Mouse (Mus musculus): ENCODE data around the gene Rab13. TPM values are rescaled to one million over a fixed set of nuclear protein-coding genes. Genes with fewer than 3 reads are reported as not detected.
"Not testable (repeated sequence)": the region's sequence is repeated elsewhere in the genome, so short reads cannot be mapped to it uniquely, and the experiment has no call there.

Gene Rab13
- total RNA-seq, 4 experiments from 2014 or later, result 28.8 to 42.4 (median 34.9) TPM

GRCm38 (mm10) chr3:90231075-90231474 lies 17.6 kb downstream of the Rab13 start:
- no peak for DNase-seq

DNA sequence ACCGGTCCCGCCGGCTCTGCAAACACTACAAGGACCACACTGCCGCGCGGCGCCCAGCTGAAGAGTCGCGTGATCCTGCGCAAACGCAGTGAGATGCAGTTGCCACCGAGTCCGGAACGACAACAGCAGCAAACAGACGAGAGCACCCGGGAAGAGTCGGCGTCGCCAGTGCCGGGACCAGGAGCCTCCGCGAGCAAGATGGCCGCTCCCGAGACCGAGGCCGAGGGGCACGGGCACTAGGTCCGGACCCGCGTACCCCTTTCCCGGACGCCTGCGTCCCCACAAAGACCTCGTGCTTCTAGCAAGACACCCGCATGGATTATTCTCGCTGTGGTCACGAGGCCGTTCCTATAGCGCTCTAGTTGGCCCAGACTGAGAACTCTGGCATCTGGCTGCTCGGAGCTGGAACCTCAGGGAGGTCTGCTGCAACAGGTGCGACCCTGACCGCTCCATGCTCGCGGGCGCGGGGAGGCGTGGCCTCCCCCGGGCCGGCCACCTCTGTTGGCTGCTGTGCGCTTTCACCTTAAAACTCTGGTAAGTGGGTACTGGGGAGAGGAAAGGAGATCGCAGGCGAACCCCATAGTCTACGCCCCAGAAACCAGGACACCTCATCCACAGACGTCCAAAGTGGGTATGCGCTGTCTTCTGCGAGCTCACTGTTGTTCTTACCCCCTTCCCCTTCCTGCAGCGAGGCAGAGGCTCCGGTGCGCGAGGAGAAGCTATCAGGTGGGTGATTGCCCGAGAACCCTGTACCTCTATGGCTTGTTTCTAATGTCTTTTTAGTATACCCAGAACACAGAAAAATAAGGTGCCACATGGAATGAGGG lies 18.2 kb downstream of the Rab13 start, which contains the start of gene Jtb:
Gene Jtb (plus strand): TSS at position 91 of the 827 bp plus-strand sequence.
- peak; percentile 94 for DNase-seq

GRCm38 (mm10) chr3:90241251-90241650 lies 27.8 kb downstream of the Rab13 start:
- DNase-seq, result no peak

DNA sequence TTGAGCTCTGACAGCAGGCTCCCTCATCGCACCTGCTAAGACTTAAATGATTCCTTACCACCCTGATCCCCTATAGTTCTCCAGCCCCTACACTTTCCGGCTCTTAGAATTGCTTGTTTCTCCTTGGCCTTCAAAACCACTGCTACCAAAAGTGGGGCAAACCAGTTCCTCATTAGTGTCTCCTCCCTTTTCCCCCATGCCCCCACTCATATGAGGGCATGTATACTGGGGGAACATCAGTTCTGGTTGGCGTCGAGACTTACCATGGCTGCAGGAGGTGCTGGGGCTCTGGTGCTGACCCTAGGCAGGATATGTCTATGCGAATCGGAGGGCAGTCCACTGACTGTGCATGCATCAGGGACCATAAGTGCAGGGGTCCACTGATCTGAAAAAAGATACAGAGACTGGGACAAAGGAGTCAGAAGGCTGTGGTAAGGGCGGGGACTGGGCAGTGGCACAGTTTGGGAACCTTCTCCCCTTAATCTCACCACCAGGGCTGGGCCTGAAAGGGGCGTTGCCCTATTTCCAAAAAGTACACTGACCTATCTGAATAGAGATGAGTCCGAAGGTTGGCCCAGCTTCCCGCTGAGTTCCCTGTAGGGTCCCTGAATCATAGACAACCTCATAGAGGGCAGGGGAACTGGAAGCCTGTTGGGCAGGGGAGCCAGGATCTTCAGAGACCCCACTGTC lies 28.3 kb downstream of the Rab13 start:
- no peak for DNase-seq

- no peak for DNase-seq
These were observed 29.7 kb downstream of the Rab13 start, which contains the start of gene Creb3l4 for GRCm38 (mm10) chr3:90242984-90243775. Creb3l4 (minus strand) TSS chr3:90243512.

DNA sequence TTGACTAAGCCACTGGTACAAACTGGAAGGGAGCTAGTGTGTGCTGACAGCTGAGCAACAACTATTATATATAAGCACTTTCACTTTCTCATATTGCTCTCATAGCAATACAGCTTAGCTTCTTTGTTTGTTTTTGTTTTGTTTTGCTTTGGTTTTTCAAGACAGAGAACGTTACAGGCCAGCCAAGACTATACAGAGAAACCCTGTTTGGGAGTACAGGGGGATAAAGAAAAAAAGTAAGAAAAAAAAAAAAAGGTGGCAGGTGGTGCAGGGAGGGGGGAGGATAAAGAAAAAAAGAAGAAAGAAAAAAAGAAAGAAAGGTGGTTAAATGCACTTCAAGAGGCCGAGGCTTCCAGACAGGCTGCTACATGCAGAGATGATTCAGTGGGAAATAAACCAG lies 31.9 kb downstream of the Rab13 start:
- DNase-seq, result no peak

GRCm38 (mm10) chr3:90247630-90247959 lies 34.1 kb downstream of the Rab13 start:
- DNase-seq, result no peak

- peak; percentile 92 for DNase-seq
These were observed 34.7 kb downstream of the Rab13 start, which contains the start of gene Slc39a1 for GRCm38 (mm10) chr3:90247960-90248745. Slc39a1 (plus strand) TSS chr3:90248172.

DNA sequence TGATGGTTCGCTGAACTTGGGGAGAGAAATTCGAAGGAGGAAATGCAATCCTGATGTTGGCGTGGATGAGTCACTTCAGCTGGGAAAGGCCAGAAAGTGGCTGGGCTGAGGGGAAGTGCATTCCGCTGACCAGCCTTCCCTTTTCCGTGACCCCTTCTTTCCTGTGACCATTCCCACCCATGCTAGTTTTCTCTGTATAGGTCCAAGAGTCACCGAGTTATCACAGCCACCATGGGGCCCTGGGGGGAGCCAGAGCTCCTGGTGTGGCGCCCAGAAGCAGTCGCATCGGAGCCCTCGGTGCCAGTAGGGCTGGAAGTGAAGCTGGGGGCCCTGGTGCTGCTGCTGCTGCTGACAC lies 35.2 kb downstream of the Rab13 start:
- DNase-seq, result peak; percentile 51

- no peak for DNase-seq
These were observed 37.3 kb downstream of the Rab13 start for GRCm38 (mm10) chr3:90250791-90251190.

DNA sequence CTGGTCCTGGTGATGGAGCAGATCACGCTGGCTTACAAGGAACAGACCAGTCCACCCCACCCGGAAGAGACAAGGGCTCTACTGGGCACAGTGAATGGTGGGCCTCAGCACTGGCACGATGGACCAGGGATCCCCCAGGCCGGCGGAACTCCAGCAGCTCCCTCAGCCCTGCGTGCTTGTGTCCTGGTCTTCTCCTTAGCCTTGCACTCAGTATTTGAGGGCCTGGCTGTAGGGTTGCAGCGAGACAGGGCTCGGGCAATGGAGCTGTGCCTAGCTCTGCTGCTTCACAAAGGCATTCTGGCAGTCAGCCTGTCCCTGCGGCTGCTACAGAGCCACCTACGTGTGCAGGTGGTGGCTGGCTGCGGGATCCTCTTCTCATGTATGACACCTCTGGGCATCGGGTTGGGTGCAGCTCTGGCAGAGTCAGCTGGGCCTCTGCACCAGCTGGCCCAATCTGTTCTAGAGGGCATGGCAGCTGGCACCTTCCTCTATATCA lies 38.3 kb downstream of the Rab13 start:
- not testable (repeated sequence) for DNase-seq

DNA sequence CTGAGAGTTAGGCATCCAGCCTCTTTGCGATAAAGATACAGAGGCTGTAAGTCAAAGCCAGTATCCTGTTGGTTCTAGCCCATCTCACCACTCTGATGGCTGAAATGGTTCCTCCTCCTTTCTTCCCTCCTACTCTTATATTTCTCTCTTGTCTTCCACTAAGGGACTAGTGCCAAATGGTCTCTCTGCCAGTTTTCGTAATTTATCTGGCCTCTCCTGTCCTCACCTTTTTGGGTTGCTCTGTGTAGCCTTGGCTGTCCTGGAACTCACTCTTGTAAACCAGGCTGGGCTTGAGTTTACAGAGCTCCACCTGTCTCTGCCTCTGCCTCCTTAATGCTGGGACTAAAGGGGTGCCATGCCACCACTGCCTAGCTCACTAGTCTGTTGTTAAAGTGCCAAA lies 39.2 kb downstream of the Rab13 start:
- DNase-seq, result not testable (repeated sequence)

DNA sequence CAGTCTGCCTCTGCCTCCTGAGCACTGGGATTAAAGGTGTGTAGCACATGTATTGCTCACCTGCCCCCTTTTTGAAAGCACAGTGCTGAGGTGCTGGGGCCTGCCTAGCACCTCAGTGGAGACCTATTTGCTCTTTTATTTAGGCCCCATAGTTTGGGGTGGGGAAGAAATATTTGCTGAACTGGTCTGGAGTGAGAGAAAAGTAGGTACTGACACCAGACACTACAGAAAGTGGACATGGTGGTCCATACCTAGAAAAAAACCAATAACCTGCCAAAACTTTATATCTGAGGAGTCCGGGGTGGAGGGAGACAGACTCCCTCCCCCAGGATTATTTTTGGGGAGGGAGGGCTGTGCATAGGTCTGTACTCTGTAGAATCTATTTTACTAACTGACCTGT lies 39.7 kb downstream of the Rab13 start:
- not testable (repeated sequence) for DNase-seq

GRCm38 (mm10) chr3:90253653-90254418 lies 40.3 kb downstream of the Rab13 start, which contains the start of gene Crtc2:
Crtc2 (plus strand) TSS chr3:90254163.
- peak; percentile 98 for DNase-seq

- DNase-seq, result no peak
These were observed 41.1 kb downstream of the Rab13 start for GRCm38 (mm10) chr3:90254419-90255193.

- DNase-seq, result no peak
These were observed 41.7 kb downstream of the Rab13 start for GRCm38 (mm10) chr3:90255194-90255565.

GRCm38 (mm10) chr3:90255784-90256353 lies 42.4 kb downstream of the Rab13 start:
- DNase-seq, result no peak

- DNase-seq, result no peak
These were observed 43.4 kb downstream of the Rab13 start for GRCm38 (mm10) chr3:90256731-90257530.

DNA sequence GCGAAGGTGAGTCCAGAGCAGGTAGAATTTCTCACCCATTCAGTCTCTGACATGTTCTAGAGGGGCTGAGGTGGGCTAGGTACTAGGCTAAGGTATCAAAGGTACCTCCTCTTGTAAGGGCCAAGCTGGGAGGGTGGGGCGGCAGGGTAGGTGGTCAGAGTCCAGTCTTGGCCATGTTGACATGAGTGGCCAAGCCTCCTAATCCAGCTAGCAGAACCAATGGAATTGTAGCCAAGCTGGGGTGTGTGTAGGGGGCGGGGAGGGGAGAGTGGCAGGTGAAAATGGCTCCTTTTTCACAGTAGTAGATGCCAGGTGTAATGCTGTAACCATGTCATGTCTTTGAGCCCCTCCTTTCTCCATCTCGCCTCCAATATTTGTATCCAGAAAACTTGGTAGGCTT lies 45.0 kb downstream of the Rab13 start:
- no peak for DNase-seq

Data from adrenal gland, adult 8-10 months (tissue).